Mouse (Mus musculus) liver, embryonic 13.5 days (tissue): Measurements from ENCODE around the gene Mlxipl. TPM values are rescaled to one million over a fixed set of nuclear protein-coding genes. Genes with fewer than 3 reads are reported as not detected.
A peak's percentile ranks its signal among the peaks of the same experiment; 100 is the strongest.

ENCODE experiments used
- ATAC-seq: fragments of 200-750 bp; cut with Nextera tagmentation; 2 replicates; pipeline ENCODE4 v1.8.0; 2017; ENCODE audit warnings: low read depth, mild to moderate bottlenecking, moderate number of reproducible peaks, moderate library complexity
- DNase-seq: peaks from one replicate; pipeline ENCODE4 v3.0.0; 2022
- H3K27ac ChIP-seq: fragments of 300-500 bp; sonication (generic); 2 replicates; pipeline ENCODE4 v1.5.1; 2015; ENCODE audit warnings: moderate library complexity, mild to moderate bottlenecking, inconsistent platforms
- H3K27me3 ChIP-seq: fragments of 300-500 bp; sonication (generic); 2 replicates; pipeline ENCODE4 v1.6.1; 2015; ENCODE audit warnings: mild to moderate bottlenecking, inconsistent platforms
- H3K36me3 ChIP-seq: fragments of 300-500 bp; sonication (generic); 2 replicates; pipeline ENCODE4 v1.6.1; 2015; ENCODE audit warnings: mild to moderate bottlenecking, inconsistent platforms
- H3K4me1 ChIP-seq: fragments of 300-500 bp; sonication (generic); replicated peaks from 2 replicates; pipeline ENCODE4 v1.6.1; 2015; ENCODE audit warnings: inconsistent platforms
- H3K4me2 ChIP-seq: fragments of 300-500 bp; sonication (generic); 2 replicates; pipeline ENCODE4 v1.6.1; 2015; ENCODE audit warnings: inconsistent platforms, mild to moderate bottlenecking, moderate library complexity
- H3K4me3 ChIP-seq: fragments of 300-500 bp; sonication (generic); replicated peaks from 2 replicates; pipeline ENCODE4 v1.5.1; 2015; ENCODE audit warnings: mild to moderate bottlenecking, inconsistent platforms
- H3K9ac ChIP-seq: fragments of 300-500 bp; sonication (generic); 2 replicates; pipeline ENCODE4 v1.6.1; 2015; ENCODE audit warnings: mild to moderate bottlenecking, inconsistent platforms
- H3K9me3 ChIP-seq: fragments of 300-500 bp; sonication (generic); replicated peaks from 2 replicates; pipeline ENCODE4 v1.6.1; 2016; ENCODE audit warnings: inconsistent platforms
- WGBS: fragments of 180-500 bp; shearing (Covaris S2); methylation state at CpG from one replicate; pipeline ENCODE4 v1.1.7; 2015; ENCODE audit not compliant: insufficient replicate concordance; 5-methylcytosine and 5-hydroxymethylcytosine counted together
- polyA plus RNA-seq: library from polyadenylated mRNA; unstranded; fragments of >200 nt; fragmentation: Nextera tagmentation; extraction: Ambion mirVana; gene quantifications from 2 replicates; pipeline ENCODE4 v1.2.1, GENCODE M21; 2015

Gene Mlxipl
- polyA plus RNA-seq, 1 experiment from 2014 or later, result 8.5 TPM

DNA sequence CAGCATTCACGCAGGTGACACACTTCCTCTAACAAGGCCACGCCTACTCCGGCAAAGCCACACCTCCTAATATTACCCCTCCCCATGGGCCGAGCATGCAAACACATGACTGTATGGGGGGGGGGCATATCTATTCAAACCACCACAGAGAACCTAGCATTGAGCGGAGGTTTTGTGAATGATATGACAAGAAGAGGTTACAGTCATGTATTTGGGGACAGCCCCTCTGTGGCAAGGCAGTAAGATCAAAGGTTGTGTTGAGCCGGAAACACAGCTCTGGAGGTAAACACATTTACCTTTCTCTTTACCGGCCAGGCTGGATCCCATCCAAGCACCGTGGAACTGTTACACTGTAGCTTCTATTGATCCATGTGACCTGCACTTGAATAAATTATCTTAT lies 25.6 kb downstream of the Mlxipl start:
- peaks cover 7% of the 10 kb centered on the region; the same call in 1 of the 2 replicates for H3K36me3 ChIP-seq
- no peak overlapping the region for H3K9ac ChIP-seq
- H3K9me3 ChIP-seq, result no peaks in the 10 kb centered on the region
- H3K27me3 ChIP-seq, result peaks cover 4% of the 10 kb centered on the region; the same call in 1 of the 2 replicates
- ATAC-seq (peak; percentile 65), DNase-seq (no peak)
- H3K4me3 ChIP-seq, result no peak overlapping the region
- 54% methylated on average over 8 of the region's 8 CpGs for WGBS
- H3K4me2 ChIP-seq, result no peak overlapping the region
- no peak overlapping the region; the same call in 1 of the 2 replicates for H3K27ac ChIP-seq
- H3K4me1 ChIP-seq, result peaks cover 15% of the 10 kb centered on the region

DNA sequence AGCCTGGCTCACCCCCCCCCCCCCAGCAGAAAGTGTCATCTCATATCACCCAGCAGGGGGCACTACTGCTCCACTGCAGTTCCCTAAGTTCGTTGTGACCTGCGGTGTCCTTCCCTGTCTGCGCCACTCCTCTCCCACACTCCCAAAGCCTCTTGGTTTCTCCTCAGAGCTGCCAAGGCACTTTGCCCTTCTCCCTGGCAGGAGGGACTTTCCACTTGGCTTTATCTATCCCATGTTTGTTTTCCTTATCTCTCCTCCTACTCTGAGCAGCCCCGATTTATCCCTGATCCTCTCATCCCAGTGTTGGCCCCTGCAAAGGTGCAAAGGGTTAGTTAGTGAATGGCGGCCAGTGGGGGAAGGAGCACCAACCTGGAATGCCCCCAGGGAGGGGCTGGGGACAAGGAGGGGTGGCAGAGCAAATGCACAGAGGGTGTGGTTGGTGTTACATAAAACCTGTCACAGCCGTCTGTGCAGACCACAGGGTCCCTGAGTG lies 28.9 kb downstream of the Mlxipl start:
- no peak overlapping the region for H3K4me2 ChIP-seq
- no peak overlapping the region for H3K27ac ChIP-seq
- H3K36me3 ChIP-seq, result peaks cover 6% of the 10 kb centered on the region; the same call in 1 of the 2 replicates
- ATAC-seq (peak; percentile 72), DNase-seq (peak; percentile 24)
- WGBS, result 7% methylated on average over 6 of the region's 6 CpGs
- no peaks in the 10 kb centered on the region for H3K9me3 ChIP-seq
- peaks cover 20% of the 10 kb centered on the region for H3K4me1 ChIP-seq
- no peak overlapping the region for H3K9ac ChIP-seq
- H3K4me3 ChIP-seq, result no peak overlapping the region
- peaks cover 19% of the 10 kb centered on the region for H3K27me3 ChIP-seq

DNA sequence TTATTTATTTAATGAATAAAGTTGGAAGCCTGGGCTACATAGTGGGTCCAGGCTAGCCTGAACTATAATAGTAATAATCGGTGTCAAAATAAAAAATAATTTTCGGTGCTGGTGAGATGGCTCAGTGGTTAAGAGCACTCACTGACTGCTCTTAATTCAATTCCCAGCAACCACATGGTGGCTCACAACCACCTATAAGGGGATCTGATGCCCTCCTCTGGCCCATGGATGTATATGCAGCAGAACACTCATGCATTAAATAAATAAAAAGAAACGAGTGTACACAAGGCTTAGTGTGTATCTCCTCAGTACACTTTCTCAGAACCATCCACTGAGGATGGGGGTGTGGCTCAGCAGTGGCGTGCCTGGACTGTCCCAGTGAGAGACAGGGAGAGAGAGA lies 31.1 kb downstream of the Mlxipl start:
- no peaks in the 10 kb centered on the region for H3K9me3 ChIP-seq
- ATAC-seq (no peak), DNase-seq (no peak)
- peaks cover 22% of the 10 kb centered on the region for H3K27me3 ChIP-seq
- 50% methylated on average over 4 of the region's 4 CpGs for WGBS
- H3K4me2 ChIP-seq, result no peak overlapping the region
- H3K4me1 ChIP-seq, result peaks cover 19% of the 10 kb centered on the region
- H3K27ac ChIP-seq, result no peak overlapping the region
- no peak overlapping the region for H3K4me3 ChIP-seq
- H3K36me3 ChIP-seq, result peaks cover 5% of the 10 kb centered on the region; the same call in 1 of the 2 replicates
- H3K9ac ChIP-seq, result no peak overlapping the region

DNA sequence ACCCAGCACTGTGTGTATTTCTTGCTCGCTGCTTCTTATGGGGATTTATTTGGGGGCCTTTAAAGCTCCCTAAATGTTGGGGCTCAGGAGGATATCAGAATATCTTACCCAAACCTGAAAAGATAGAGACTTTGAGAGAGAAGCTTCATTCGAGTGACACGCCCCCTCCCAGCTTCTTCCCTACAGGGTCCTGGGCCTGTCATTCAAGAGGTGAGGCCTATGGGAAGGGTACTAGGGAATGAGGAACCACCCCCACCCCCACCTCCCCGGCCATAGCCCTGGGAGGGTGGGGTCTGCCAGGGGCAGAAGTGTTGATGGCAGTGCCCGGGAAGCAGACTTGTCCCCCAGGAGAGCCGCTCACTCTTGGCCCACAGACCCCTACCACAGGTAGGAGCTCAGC lies 36.4 kb downstream of the Mlxipl start:
- WGBS, result 57% methylated on average over 6 of the region's 6 CpGs
- Histone ChIP-seq H3K9me3 (no peaks in the 10 kb centered on the region), H3K27me3 (peaks cover 36% of the 10 kb centered on the region), H3K27ac (no peak overlapping the region), H3K9ac (no peak overlapping the region), H3K4me1 (0 out of 2 replicates have a peak, but pooled peaks cover 5% of the 10 kb centered on the region), H3K4me2 (no peak overlapping the region), H3K36me3 (peaks cover 12% of the 10 kb centered on the region; the same call in 1 of the 2 replicates), H3K4me3 (no peak overlapping the region)
- ATAC-seq, result no peak
- no peak for DNase-seq

DNA sequence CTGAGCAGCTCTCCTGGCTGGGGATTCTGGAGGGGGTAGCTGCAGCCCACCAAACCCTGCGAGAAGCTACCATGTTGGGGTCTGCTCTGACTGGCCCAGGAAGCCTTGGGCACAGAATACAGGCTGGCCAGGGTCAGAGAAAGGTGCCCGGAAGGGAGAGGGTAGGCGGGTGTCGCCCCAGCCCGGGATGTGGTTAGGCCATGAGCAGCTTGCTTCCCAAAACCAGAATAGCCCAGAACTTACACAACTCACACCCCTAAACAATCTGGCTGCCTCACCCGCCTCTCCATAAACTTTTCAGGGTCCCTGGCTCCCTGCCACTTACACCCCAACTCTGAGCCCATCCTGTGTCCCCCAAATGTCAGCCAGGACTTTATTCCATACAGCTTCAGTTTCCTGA lies 38.0 kb downstream of the Mlxipl start:
- Histone ChIP-seq H3K36me3 (peaks cover 12% of the 10 kb centered on the region; the same call in 1 of the 2 replicates), H3K27ac (no peak overlapping the region), H3K9me3 (no peaks in the 10 kb centered on the region), H3K27me3 (peaks cover 36% of the 10 kb centered on the region), H3K4me1 (no peaks in the 10 kb centered on the region), H3K4me3 (no peak overlapping the region), H3K9ac (no peak overlapping the region), H3K4me2 (no peak overlapping the region)
- DNase-seq (no peak), ATAC-seq (no peak)
- WGBS, result 49% methylated on average over 6 of the region's 6 CpGs

- Histone ChIP-seq H3K4me1 (peaks cover 13% of the 10 kb centered on the region), H3K27ac (no peak overlapping the region), H3K4me3 (no peak overlapping the region), H3K9me3 (no peaks in the 10 kb centered on the region), H3K9ac (no peak overlapping the region), H3K27me3 (peaks cover 48% of the 10 kb centered on the region), H3K36me3 (peaks cover 8% of the 10 kb centered on the region; the same call in 1 of the 2 replicates), H3K4me2 (no peak overlapping the region)
- ATAC-seq (no peak), DNase-seq (no peak)
- 60% methylated on average over 4 of the region's 4 CpGs for WGBS
Measured at GRCm38 (mm10) chr5:135129747-135130146, 40.1 kb downstream of the Mlxipl start.

GRCm38 (mm10) chr5:135133736-135134405 lies 44.2 kb downstream of the Mlxipl start:
- Histone ChIP-seq H3K36me3 (peaks cover 7% of the 10 kb centered on the region), H3K4me2 (peak overlapping the region; percentile 61), H3K9ac (peak overlapping the region; percentile 31; the same call in 1 of the 2 replicates), H3K4me1 (peaks cover 13% of the 10 kb centered on the region), H3K27me3 (peaks cover 45% of the 10 kb centered on the region), H3K27ac (no peak overlapping the region), H3K4me3 (peak overlapping the region; percentile 41), H3K9me3 (no peaks in the 10 kb centered on the region)
- WGBS, result 6% methylated on average over 26 of the region's 26 CpGs
- DNase-seq (peak; percentile 61), ATAC-seq (peak; percentile 60)

DNA sequence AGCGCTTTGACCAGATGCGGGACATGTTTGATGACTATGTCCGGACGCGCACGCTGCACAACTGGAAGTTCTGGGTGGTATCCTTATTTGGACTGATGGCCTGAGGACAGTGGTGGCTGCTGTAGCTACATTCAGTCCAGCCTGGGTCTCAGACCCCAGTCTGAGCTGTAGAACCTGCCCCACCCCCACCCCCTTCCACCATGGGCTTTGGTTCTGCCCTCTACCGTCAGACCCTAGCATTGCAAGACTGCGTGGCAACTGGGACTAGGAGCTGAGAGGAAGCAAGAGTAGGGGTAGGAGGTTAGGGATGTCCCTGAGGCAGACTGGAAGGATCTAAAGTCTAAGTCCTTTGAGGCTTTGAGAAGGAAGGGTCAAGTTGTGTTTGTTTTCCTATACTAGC lies 44.8 kb downstream of the Mlxipl start:
- Histone ChIP-seq H3K4me3 (peak overlapping the region; percentile 41), H3K27ac (no peak overlapping the region), H3K4me1 (peaks cover 13% of the 10 kb centered on the region), H3K4me2 (peak overlapping the region; percentile 61), H3K9me3 (no peaks in the 10 kb centered on the region), H3K9ac (peak overlapping the region; percentile 31; the same call in 1 of the 2 replicates), H3K27me3 (peaks cover 42% of the 10 kb centered on the region), H3K36me3 (peaks cover 4% of the 10 kb centered on the region; the same call in 1 of the 2 replicates)
- WGBS, result 2% methylated on average over 8 of the region's 8 CpGs
- DNase-seq (no peak), ATAC-seq (peak; percentile 12; the same call in 1 of the 2 replicates)

GRCm38 (mm10) chr5:135139881-135140280 lies 50.2 kb downstream of the Mlxipl start:
- no peak overlapping the region for H3K4me3 ChIP-seq
- peaks cover 5% of the 10 kb centered on the region; the same call in 1 of the 2 replicates for H3K27me3 ChIP-seq
- no peak overlapping the region for H3K4me2 ChIP-seq
- H3K9me3 ChIP-seq, result no peaks in the 10 kb centered on the region
- no peak for DNase-seq
- 63% methylated on average over 2 of the region's 2 CpGs for WGBS
- no peak for ATAC-seq
- H3K9ac ChIP-seq, result no peak overlapping the region
- peaks cover 4% of the 10 kb centered on the region; the same call in 1 of the 2 replicates for H3K36me3 ChIP-seq
- no peak overlapping the region for H3K27ac ChIP-seq
- H3K4me1 ChIP-seq, result peaks cover 9% of the 10 kb centered on the region

- DNase-seq (no peak), ATAC-seq (no peak)
- Histone ChIP-seq H3K9ac (no peak overlapping the region), H3K4me2 (no peak overlapping the region), H3K27me3 (no peaks in the 10 kb centered on the region), H3K27ac (no peak overlapping the region), H3K4me1 (peaks cover 32% of the 10 kb centered on the region), H3K4me3 (no peak overlapping the region), H3K36me3 (no peaks in the 10 kb centered on the region), H3K9me3 (no peaks in the 10 kb centered on the region)
- 19% methylated on average over 4 of the region's 4 CpGs for WGBS
Measured at GRCm38 (mm10) chr5:135144469-135144868, 54.8 kb downstream of the Mlxipl start.

- Histone ChIP-seq H3K9me3 (no peaks in the 10 kb centered on the region), H3K4me2 (no peak overlapping the region), H3K27me3 (no peaks in the 10 kb centered on the region), H3K36me3 (no peaks in the 10 kb centered on the region), H3K27ac (no peak overlapping the region), H3K4me3 (no peak overlapping the region), H3K9ac (no peak overlapping the region), H3K4me1 (peaks cover 35% of the 10 kb centered on the region)
- DNase-seq (no peak), ATAC-seq (no peak)
- WGBS, result 10% methylated on average over 3 of the region's 3 CpGs
Measured at GRCm38 (mm10) chr5:135145532-135145931, 55.8 kb downstream of the Mlxipl start.

DNA sequence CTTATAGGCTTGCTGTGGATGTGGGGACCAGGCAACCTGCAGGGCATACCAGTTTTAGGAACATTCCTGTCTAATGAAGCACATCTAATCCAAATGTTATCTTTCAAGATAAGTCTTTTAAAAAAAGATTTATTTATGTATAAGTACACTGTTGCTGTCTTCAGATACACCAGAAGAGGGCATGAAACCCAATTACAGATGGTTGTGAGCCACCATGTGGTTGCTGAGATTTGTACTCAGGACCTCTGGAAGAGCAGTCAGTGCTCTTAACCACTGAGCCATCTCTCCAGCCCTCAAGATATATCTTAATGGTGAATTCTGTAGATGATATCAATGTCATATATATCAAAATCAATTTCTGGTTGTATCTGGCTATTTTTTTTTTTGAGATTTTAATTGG lies 56.3 kb downstream of the Mlxipl start:
- Histone ChIP-seq H3K4me1 (peaks cover 39% of the 10 kb centered on the region), H3K27me3 (no peaks in the 10 kb centered on the region), H3K4me2 (no peak overlapping the region), H3K4me3 (no peak overlapping the region), H3K9ac (no peak overlapping the region), H3K9me3 (no peaks in the 10 kb centered on the region), H3K27ac (no peak overlapping the region), H3K36me3 (no peaks in the 10 kb centered on the region)
- ATAC-seq (no peak), DNase-seq (no peak)
